Mouse (Mus musculus) limb, embryonic 14.5 days (tissue): ENCODE measurements around the gene Creld2. TPM values are rescaled to one million over a fixed set of nuclear protein-coding genes. Genes with fewer than 3 reads are reported as not detected.

Experiments
- ATAC-seq: fragments of 200-750 bp; cut with Nextera tagmentation; 2 replicates; pipeline ENCODE4 v1.8.0; 2017; ENCODE audit warnings: low read depth, moderate number of reproducible peaks, moderate TSS enrichment; ENCODE audit not compliant: low FRiP score
- DNase-seq: peaks from one replicate; pipeline ENCODE4 v3.0.0-alpha.2; 2015; ENCODE audit warnings: low spot score
- H3K27ac ChIP-seq: fragments of 300-500 bp; sonication (generic); replicated peaks from 2 replicates; pipeline ENCODE4 v1.5.1; 2014; ENCODE audit warnings: low read depth, mild to moderate bottlenecking, low read length, moderate library complexity, mixed read lengths
- H3K27me3 ChIP-seq: fragments of 300-500 bp; sonication (generic); 2 replicates; pipeline ENCODE4 v1.6.1; 2014; ENCODE audit warnings: low read length, mixed read lengths; ENCODE audit not compliant: control insufficient read depth, insufficient read depth
- H3K36me3 ChIP-seq: fragments of 300-500 bp; sonication (generic); 2 replicates; pipeline ENCODE4 v1.6.1; 2014; ENCODE audit warnings: mild to moderate bottlenecking, low read length, moderate library complexity, mixed read lengths; ENCODE audit not compliant: control insufficient read depth, insufficient read depth
- H3K4me1 ChIP-seq: fragments of 300-500 bp; sonication (generic); 2 replicates; pipeline ENCODE4 v1.6.1; 2014; ENCODE audit warnings: antibody characterized with exemption, low read length, mixed read lengths; ENCODE audit not compliant: control insufficient read depth, insufficient read depth
- H3K4me2 ChIP-seq: fragments of 300-500 bp; sonication (generic); replicated peaks from 2 replicates; pipeline ENCODE4 v1.6.1; 2014; ENCODE audit warnings: low read depth, mild to moderate bottlenecking, low read length, moderate library complexity; ENCODE audit not compliant: severe bottlenecking
- H3K4me3 ChIP-seq: fragments of 300-500 bp; sonication (generic); replicated peaks from 2 replicates; pipeline ENCODE4 v1.5.1; 2014; ENCODE audit warnings: low read length
- H3K9ac ChIP-seq: fragments of 300-500 bp; sonication (generic); 2 replicates; pipeline ENCODE4 v1.6.1; 2014; ENCODE audit warnings: mild to moderate bottlenecking, low read depth, low read length, moderate library complexity; ENCODE audit not compliant: severe bottlenecking
- H3K9me3 ChIP-seq: fragments of 300-500 bp; sonication (generic); 2 replicates; pipeline ENCODE4 v1.6.1; 2016; ENCODE audit warnings: low read length; ENCODE audit not compliant: control insufficient read depth
- POLR2A ChIP-seq: fragments of 200-500 bp; IDR thresholded peaks from 2 replicates; pipeline ENCODE4 v1.8.0; 2012; ENCODE audit warnings: inconsistent platforms, mild to moderate bottlenecking, moderate library complexity, borderline replicate concordance; ENCODE audit not compliant: insufficient read depth, insufficient read length; ENCODE audit errors: extremely low read depth
- WGBS: fragments of 180-500 bp; shearing (Covaris S2); extraction: QIAGEN DNeasy Blood & Tissue Kit; methylation state at CpG from one replicate; pipeline ENCODE4 v1.1.7; 2014; 5-methylcytosine and 5-hydroxymethylcytosine counted together
- polyA plus RNA-seq, 2 experiments: library from polyadenylated mRNA; depleted of rRNA in 1 of 2; stranded (reverse) in 1 of 2; unstranded in 1 of 2; fragments of >200 nt; fragmentation: Nextera tagmentation in 1 of 2; extraction: Ambion mirVana in 1 of 2; gene quantifications; 2 replicates each; pipeline versions ENCODE4 v1.2.1 to v1.2.3; 2012 to 2014

Gene Creld2
- polyA plus RNA-seq, 2 experiments = 79.1 to 85.9 TPM

GRCm38 (mm10) chr15:88849621-88850020, 30.2 kb downstream of the Creld2 start:
- 86% methylated on average over 2 of the region's 2 CpGs for WGBS
- Histone ChIP-seq H3K9ac (no peak overlapping the region), H3K9me3 (no peaks in the 10 kb centered on the region), H3K4me1 (peaks cover 4% of the 10 kb centered on the region), H3K36me3 (no peaks in the 10 kb centered on the region), H3K27ac (no peak overlapping the region), H3K4me2 (no peak overlapping the region), H3K27me3 (no peaks in the 10 kb centered on the region), H3K4me3 (no peak overlapping the region)
- no peak for TF ChIP-seq POLR2A
- ATAC-seq (no peak), DNase-seq (no peak)

- H3K27me3 ChIP-seq = no peaks in the 10 kb centered on the region
- peaks cover 10% of the 10 kb centered on the region for H3K4me1 ChIP-seq
- no peaks in the 10 kb centered on the region for H3K36me3 ChIP-seq
- H3K9ac ChIP-seq = 0 out of 2 replicates have a peak overlapping the region, but pooled peaks have one; percentile 16
- no peak overlapping the region for H3K4me2 ChIP-seq
- no peak for DNase-seq
- H3K9me3 ChIP-seq = no peaks in the 10 kb centered on the region
- no peak overlapping the region for H3K27ac ChIP-seq
- H3K4me3 ChIP-seq = no peak overlapping the region
- TF ChIP-seq POLR2A = no peak
- no peak for ATAC-seq
- 56% methylated on average over 10 of the region's 10 CpGs for WGBS
Measured at GRCm38 (mm10) chr15:88850146-88850826, 30.8 kb downstream of the Creld2 start.

- H3K36me3 ChIP-seq = no peaks in the 10 kb centered on the region
- peaks cover 17% of the 10 kb centered on the region for H3K4me1 ChIP-seq
- no peak overlapping the region for H3K4me2 ChIP-seq
- TF ChIP-seq POLR2A = no peak
- WGBS = 43% methylated on average over 3 of the region's 3 CpGs
- no peak overlapping the region for H3K27ac ChIP-seq
- H3K9me3 ChIP-seq = no peaks in the 10 kb centered on the region
- ATAC-seq = no peak
- no peak overlapping the region for H3K9ac ChIP-seq
- no peak for DNase-seq
- no peak overlapping the region for H3K4me3 ChIP-seq
- no peaks in the 10 kb centered on the region for H3K27me3 ChIP-seq
Measured at GRCm38 (mm10) chr15:88851076-88851475, 31.6 kb downstream of the Creld2 start.

DNA sequence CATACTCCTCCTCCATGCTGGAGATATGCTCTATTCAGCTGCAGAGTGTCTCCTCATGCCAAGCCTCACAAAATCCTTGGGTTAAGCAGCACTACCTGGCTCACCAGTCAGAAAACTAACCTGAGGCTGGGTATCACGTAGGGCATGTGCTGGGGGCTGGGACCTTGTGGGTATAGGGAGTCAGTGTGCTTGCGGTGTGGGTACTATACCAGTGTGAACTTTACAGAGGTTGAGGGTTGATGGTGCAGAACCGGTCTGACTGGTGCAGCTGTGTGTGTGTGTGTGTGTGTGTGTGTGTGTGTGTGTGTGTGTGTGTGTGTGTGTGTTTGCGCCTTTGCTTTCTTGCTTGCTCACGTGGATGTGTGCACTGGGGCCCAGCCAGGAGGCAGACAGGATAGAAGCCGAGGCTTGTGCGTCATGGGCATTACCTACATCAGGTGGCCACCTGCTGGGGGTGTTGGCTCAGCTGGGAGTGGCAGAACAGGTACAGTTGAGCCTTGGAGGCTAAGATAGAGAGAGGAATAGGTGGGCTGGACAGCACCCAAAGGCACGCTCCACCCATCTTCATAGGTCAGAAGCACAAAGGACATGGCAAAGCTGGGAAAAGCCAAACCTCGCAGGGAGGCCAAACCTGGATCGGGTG, 32.2 kb downstream of the Creld2 start:
- H3K4me3 ChIP-seq = no peak overlapping the region
- H3K4me1 ChIP-seq = peaks cover 17% of the 10 kb centered on the region
- no peaks in the 10 kb centered on the region for H3K36me3 ChIP-seq
- no peaks in the 10 kb centered on the region for H3K27me3 ChIP-seq
- no peaks in the 10 kb centered on the region for H3K9me3 ChIP-seq
- no peak overlapping the region for H3K9ac ChIP-seq
- ATAC-seq (no peak), DNase-seq (no peak)
- no peak overlapping the region for H3K4me2 ChIP-seq
- TF ChIP-seq POLR2A = no peak
- no peak overlapping the region for H3K27ac ChIP-seq
- 66% methylated on average over 9 of the region's 10 CpGs for WGBS

DNA sequence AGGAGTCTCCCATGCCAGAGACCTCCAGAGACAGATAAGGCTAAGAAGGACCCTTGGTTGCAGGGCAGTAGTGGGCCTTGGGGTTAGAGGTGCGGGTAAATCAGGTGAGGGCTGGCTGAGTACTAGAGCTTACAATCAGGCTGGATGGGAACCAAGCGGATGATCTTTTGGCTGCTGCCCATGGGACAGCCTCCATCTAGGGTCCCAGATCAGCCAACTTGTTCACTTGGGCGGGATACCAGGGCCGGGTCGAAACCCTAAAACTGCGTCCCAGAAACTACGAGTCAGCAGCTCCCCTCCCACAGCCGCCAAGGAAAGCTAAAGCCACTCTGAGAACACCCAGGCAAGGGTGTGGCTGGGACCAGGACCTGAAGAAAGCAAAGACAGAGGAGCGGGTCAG, 33.7 kb downstream of the Creld2 start:
- no peak overlapping the region for H3K27ac ChIP-seq
- WGBS = 88% methylated on average over 9 of the region's 9 CpGs

More for the DNA sequence above, 33.7 kb downstream of the Creld2 start:
- H3K9ac ChIP-seq = no peak overlapping the region
- no peak for TF ChIP-seq POLR2A
- no peaks in the 10 kb centered on the region for H3K9me3 ChIP-seq
- ATAC-seq (no peak), DNase-seq (no peak)
- H3K4me3 ChIP-seq = no peak overlapping the region
- no peaks in the 10 kb centered on the region for H3K27me3 ChIP-seq
- peaks cover 17% of the 10 kb centered on the region for H3K4me1 ChIP-seq
- H3K36me3 ChIP-seq = no peaks in the 10 kb centered on the region
- no peak overlapping the region for H3K4me2 ChIP-seq
